Mouse (Mus musculus): ENCODE data around the gene Samd14.

Gene Samd14

DNA sequence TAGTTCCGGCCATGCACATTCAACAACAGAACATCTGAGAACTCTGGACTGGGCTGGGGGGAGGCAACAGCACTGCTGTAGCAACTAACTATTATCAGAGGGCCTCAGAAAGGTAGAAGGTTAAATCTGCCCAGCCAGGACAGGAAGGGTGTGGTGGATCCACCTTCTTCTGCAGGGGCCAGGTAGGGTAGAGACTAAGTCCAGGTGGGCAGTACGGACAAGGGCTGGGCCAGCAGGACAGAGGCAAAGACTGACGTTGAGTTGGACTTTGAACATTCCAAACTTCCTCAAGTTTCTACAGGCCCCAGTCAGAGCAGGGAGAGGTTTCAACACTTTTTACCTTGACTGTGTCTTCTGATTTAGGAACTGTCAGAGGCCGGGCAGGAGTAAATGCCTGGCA, 65.0 kb downstream of the Samd14 start:
- no peak for DNase-seq (ENCODE audit: low spot score)

DNA sequence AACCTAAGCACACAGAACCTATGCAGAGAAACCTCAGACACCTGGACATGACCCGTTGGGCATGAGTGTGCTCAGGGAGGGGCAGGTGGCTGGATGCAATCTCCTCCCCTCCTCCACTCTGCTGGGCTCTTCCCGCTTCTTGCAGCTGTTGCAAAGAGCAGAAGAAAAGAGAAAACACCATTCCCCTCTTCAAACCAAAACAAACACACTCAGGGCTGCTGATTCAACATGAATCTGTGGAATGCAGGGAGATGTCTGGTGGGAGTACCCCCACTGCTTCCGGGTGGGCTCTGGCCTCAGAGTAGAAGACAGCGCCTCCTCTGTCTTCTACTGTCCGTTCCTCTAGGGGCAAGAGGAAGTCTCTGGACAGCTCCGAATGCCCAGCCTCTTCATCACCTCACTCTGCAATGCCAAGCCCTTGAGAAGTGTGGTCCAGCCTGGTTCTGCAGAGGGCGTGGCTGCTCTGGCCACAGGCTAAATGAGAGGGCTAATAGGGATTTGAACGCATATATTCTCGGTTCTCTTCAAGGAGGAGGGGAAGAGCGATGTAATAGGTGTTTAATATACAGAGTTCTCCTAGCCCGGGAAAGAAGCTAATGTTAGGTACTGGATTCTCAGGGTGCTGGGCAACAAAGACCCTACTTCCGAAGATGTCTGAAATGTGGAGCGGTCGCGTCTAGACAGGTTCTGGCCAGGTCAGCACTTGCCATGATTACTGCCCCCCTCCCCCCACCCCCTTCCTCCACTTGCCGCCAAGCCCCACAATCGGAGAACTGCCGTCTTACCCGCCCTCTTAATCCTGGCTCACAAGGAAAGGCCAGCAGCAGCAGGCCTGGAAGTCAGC, 65.7 kb downstream of the Samd14 start:
- DNase-seq (ENCODE audit: low spot score), result no peak

Data from layer of hippocampus, adult 9-10 months (tissue).